Mouse (Mus musculus): ENCODE data around the gene Amh. TPM values are rescaled to one million over a fixed set of nuclear protein-coding genes. Genes with fewer than 3 reads are reported as not detected.

Amh gene
- 1.4 to 2.0 TPM (median 1.6 TPM) in 4 replicates for total RNA-seq (2023)

GRCm38 (mm10) chr10:80804916-80805315, at the start of gene Amh:
TSS of gene Amh (plus strand) at chr10:80805243.

GRCm38 (mm10) chr10:80798150-80799006, 6.7 kb upstream of the Amh start, which contains the start of the genes Sf3a2 and Plekhj1:
TSS of gene Sf3a2 (plus strand) at chr10:80798198.
TSS of gene Plekhj1 (minus strand) at chr10:80798626.

GRCm38 (mm10) chr10:80813366-80813765, 8.3 kb downstream of the Amh start, which contains the start of gene Jsrp1:
TSS of gene Jsrp1 (minus strand) at chr10:80813498.

DNA sequence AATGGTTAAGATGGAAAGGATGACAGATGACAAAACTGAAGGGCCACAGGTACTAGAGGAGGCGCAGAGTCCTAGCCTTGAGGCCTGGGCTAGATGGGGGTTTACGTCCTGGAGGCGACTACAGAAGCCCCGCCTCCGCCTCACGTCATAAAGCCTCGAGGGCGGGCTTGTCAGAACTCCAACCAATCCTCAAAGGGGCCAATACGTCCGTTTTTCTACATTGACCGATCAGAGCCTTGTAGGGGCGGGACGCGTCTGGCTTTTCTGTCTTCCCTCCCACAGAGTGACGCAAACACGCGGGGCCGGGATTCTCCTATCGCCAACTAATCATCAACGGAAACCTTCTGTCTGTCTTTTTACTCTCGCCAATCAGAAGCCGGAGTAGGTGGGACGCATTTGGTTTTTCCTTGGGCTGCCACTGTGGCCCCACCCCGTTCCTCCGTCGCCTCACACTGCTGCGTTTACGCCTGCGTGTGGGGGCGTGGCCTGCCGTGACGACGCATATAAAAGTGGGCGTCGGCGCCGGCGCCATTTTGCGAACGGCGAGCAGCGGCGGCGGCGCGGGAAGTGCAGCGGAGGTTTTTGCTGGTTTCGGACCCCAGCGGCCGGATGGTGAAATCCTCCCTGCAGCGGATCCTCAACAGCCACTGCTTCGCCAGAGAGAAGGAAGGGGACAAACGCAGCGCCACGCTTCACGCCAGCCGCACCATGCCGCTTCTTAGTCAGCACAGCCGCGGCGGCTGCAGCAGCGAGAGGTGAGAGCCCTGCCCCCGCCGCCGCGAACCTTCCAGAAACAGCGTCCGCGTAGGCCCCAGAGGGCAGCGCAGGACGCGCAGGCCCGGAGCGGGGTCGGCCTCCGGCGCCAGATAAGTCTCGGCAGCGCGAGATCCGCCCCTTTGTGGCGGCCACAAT, 21.4 kb downstream of the Amh start, which contains the start of gene Oaz1:
TSS of gene Oaz1 (plus strand) at position 506 of the 912 bp plus-strand sequence.

DNA sequence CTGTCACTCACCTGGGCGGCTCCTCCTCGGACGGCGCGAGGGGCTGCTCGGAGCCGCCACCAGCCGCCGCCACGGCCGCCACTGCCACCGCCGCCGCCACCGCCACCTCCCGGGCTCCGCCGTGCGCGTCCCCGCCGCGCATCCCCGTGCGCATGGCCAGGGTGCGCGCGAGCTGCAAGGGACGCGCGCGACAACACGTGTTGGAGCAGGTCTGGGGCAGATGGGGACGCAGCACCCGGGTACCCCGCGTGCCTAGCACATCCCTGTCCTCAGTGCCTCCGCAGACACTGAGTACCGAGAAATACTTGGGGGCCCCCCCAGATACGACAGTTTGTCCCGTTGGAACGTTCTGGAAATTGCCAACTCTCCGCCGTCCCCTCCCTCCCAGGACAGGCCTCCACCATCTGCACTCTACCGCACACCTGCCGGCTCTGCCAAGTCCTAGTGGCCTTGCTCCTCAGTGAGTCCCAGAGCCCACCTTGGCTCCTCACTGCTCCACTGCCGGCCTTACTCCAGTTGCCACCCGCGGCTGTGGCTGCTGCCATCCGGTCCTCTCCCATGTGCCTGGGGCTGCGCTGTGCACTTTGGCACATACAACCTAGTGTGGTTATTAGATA, 39.0 kb downstream of the Amh start, which contains the start of gene Lingo3:
TSS of gene Lingo3 (minus strand) at position 109 of the 617 bp plus-strand sequence.

GRCm38 (mm10) chr10:80854913-80855748, 50.1 kb downstream of the Amh start, which contains the start of the genes Lsm7 and Sppl2b:
TSS of gene Lsm7 (minus strand) at chr10:80855209.
TSS of gene Sppl2b (plus strand) at chr10:80855275.

Other genes starting within 250 kb of the Amh start
- gene Rexo1, start 243.7 kb upstream of the Amh start, total RNA-seq (2023), result 113 to 136 TPM (median 123 TPM) in 4 replicates
- gene Klf16, start 227.9 kb upstream of the Amh start, total RNA-seq (2023), result 30.3 to 34.0 TPM (median 31.5 TPM) in 4 replicates
- gene Abhd17a, start 214.9 kb upstream of the Amh start, total RNA-seq (2023), result 89.6 to 111 TPM (median 99.5 TPM) in 4 replicates
- 61.5 to 65.5 TPM (median 62.9 TPM) in 4 replicates for gene Scamp4, start 202.4 kb upstream of the Amh start, total RNA-seq (2023)
- gene Adat3, start 202.4 kb upstream of the Amh start, total RNA-seq (2023), result 9.3 to 21.8 TPM (median 15.5 TPM) in 4 replicates
- 10.6 to 12.6 TPM (median 11.2 TPM) in 4 replicates for gene Gm49322, start 199.2 kb upstream of the Amh start, total RNA-seq (2023)
- gene Csnk1g2, start 182.4 kb upstream of the Amh start, total RNA-seq (2023), result 209 to 257 TPM (median 213 TPM) in 4 replicates
- gene Btbd2, start 148.2 kb upstream of the Amh start, total RNA-seq (2023), result 30.1 to 32.7 TPM (median 31.0 TPM) in 4 replicates
- gene Mknk2, start 127.1 kb upstream of the Amh start, total RNA-seq (2023), result 396 to 427 TPM (median 418 TPM) in 4 replicates
- 94.0 to 111 TPM (median 98.1 TPM) in 4 replicates for gene Mob3a, start 103.3 kb upstream of the Amh start, total RNA-seq (2023)
- gene Izumo4, start 103.1 kb upstream of the Amh start, total RNA-seq (2023), result 34.0 to 51.5 TPM (median 39.5 TPM) in 4 replicates
- 122 to 151 TPM (median 133 TPM) in 4 replicates for gene Ap3d1, start 63.0 kb upstream of the Amh start, total RNA-seq (2023)
- 69.2 to 82.9 TPM (median 74.7 TPM) in 4 replicates for gene Dot1l, start 50.0 kb upstream of the Amh start, total RNA-seq (2023)
- gene Sf3a2, start 7.0 kb upstream of the Amh start, total RNA-seq (2023), result 73.0 to 86.5 TPM (median 77.6 TPM) in 4 replicates
- gene Plekhj1, start 6.6 kb upstream of the Amh start, total RNA-seq (2023), result 99.4 to 138 TPM (median 104 TPM) in 4 replicates
- not detected in 4 replicates for gene Jsrp1, start 8.3 kb downstream of the Amh start, total RNA-seq (2023)
- gene Oaz1, start 21.4 kb downstream of the Amh start, total RNA-seq (2023), result 513 to 527 TPM (median 522 TPM) in 4 replicates
- not detected in 4 replicates for gene Lingo3, start 38.8 kb downstream of the Amh start, total RNA-seq (2023)
- gene Lsm7, start 50.0 kb downstream of the Amh start, total RNA-seq (2023), result 20.7 to 35.6 TPM (median 25.5 TPM) in 4 replicates
- 28.8 to 33.2 TPM (median 31.9 TPM) in 4 replicates for gene Sppl2b, start 50.0 kb downstream of the Amh start, total RNA-seq (2023)
- not detected in 4 replicates for gene Tmprss9, start 66.6 kb downstream of the Amh start, total RNA-seq (2023)
- 57.5 to 75.0 TPM (median 69.9 TPM) in 4 replicates for gene Timm13, start 95.7 kb downstream of the Amh start, total RNA-seq (2023)
- 11.6 to 13.6 TPM (median 12.6 TPM) in 4 replicates for gene Lmnb2, start 113.0 kb downstream of the Amh start, total RNA-seq (2023)
- gene Gadd45b, start 124.8 kb downstream of the Amh start, total RNA-seq (2023), result 39.7 to 58.7 TPM (median 48.3 TPM) in 4 replicates
- gene Gng7, start 209.7 kb downstream of the Amh start, total RNA-seq (2023), result 0.27 to 1.4 TPM (median 0.43 TPM) in 4 replicates
- not detected in 4 replicates for gene Diras1, start 220.4 kb downstream of the Amh start, total RNA-seq (2023)
- 11.2 to 15.3 TPM (median 11.6 TPM) in 4 replicates for gene Slc39a3, start 232.2 kb downstream of the Amh start, total RNA-seq (2023)

All from B cell, adult 62 days (primary cell).